Mouse (Mus musculus) urinary bladder, adult 18-20 months (tissue): Measurements from ENCODE around the gene Osbpl10.

Source experiments
- DNase-seq, 2 experiments: peaks; one replicate each; pipeline ENCODE4 v3.0.0; 2022; ENCODE audit warnings: low spot score in 2 of 2, mixed read lengths in 2 of 2

Gene Osbpl10

GRCm38 (mm10) chr9:115075191-115075590 is 96.8 kb downstream of the Osbpl10 start:
- DNase-seq: no peak

GRCm38 (mm10) chr9:115088295-115088993 is 110.1 kb downstream of the Osbpl10 start:
- peak; percentile 17 to 54 for DNase-seq

GRCm38 (mm10) chr9:115089644-115090043 is 111.3 kb downstream of the Osbpl10 start:
- DNase-seq: no peak

GRCm38 (mm10) chr9:115096481-115096880 is 118.1 kb downstream of the Osbpl10 start:
- no peak for DNase-seq

- DNase-seq: no peak
These were observed 119.0 kb downstream of the Osbpl10 start for GRCm38 (mm10) chr9:115097340-115097739.

- no peak for DNase-seq
These were observed 122.0 kb downstream of the Osbpl10 start for GRCm38 (mm10) chr9:115100181-115100915.

- DNase-seq: no peak
These were observed 129.1 kb downstream of the Osbpl10 start for GRCm38 (mm10) chr9:115107430-115107829.

GRCm38 (mm10) chr9:115110655-115111054 is 132.3 kb downstream of the Osbpl10 start:
- no peak for DNase-seq

- no peak for DNase-seq
These were observed 138.9 kb downstream of the Osbpl10 start for GRCm38 (mm10) chr9:115117314-115117713.

- no peak for DNase-seq
These were observed 141.9 kb downstream of the Osbpl10 start for GRCm38 (mm10) chr9:115120276-115120675.

- DNase-seq: no peak
These were observed 142.4 kb downstream of the Osbpl10 start for GRCm38 (mm10) chr9:115120678-115121224.

GRCm38 (mm10) chr9:115127342-115127741 is 149.0 kb downstream of the Osbpl10 start:
- no peak for DNase-seq

- DNase-seq: no peak
These were observed 155.6 kb downstream of the Osbpl10 start for GRCm38 (mm10) chr9:115133926-115134325.

GRCm38 (mm10) chr9:115134736-115135135 is 156.4 kb downstream of the Osbpl10 start:
- DNase-seq: no peak

- no peak for DNase-seq
These were observed 157.0 kb downstream of the Osbpl10 start for GRCm38 (mm10) chr9:115135352-115135751.

- DNase-seq: no peak
These were observed 159.5 kb downstream of the Osbpl10 start for GRCm38 (mm10) chr9:115137858-115138257.

GRCm38 (mm10) chr9:115139597-115140332 is 161.4 kb downstream of the Osbpl10 start:
- DNase-seq: no peak

- no peak for DNase-seq
These were observed 168.8 kb downstream of the Osbpl10 start for GRCm38 (mm10) chr9:115147141-115147540.

GRCm38 (mm10) chr9:115147586-115148355 is 169.4 kb downstream of the Osbpl10 start:
- DNase-seq: no peak

GRCm38 (mm10) chr9:115149011-115149756 is 170.8 kb downstream of the Osbpl10 start:
- no peak for DNase-seq

GRCm38 (mm10) chr9:115161591-115161990 is 183.2 kb downstream of the Osbpl10 start:
- no peak for DNase-seq
